Mouse (Mus musculus) myocyte (in vitro differentiated cells): ENCODE data around the gene Rab3gap1.

Experiments
- CEBPB ChIP-seq: IDR thresholded peaks from 2 replicates; pipeline ENCODE4 v1.6.1; 2011; ENCODE audit warnings: mild to moderate bottlenecking, moderate library complexity; ENCODE audit not compliant: poor library complexity, insufficient read depth, severe bottlenecking
- MYOD1 ChIP-seq, 3 experiments: IDR thresholded peaks; one replicate each; pipeline ENCODE4 v1.6.1; 2011; ENCODE audit warnings: control low read depth in 2 of 3, low read depth in 2 of 3, mild to moderate bottlenecking in 2 of 3, moderate library complexity in 1 of 3; ENCODE audit not compliant: insufficient read length in 2 of 3, control insufficient read depth in 1 of 3
- POLR2A ChIP-seq: IDR thresholded peaks from one replicate; pipeline ENCODE4 v1.6.1; 2011; ENCODE audit warnings: low read depth, mild to moderate bottlenecking, control low read depth, moderate library complexity; ENCODE audit not compliant: insufficient read length

GRCm38 (mm10) chr1:127988246-127988645, 119.7 kb downstream of the Rab3gap1 start:
- TF ChIP-seq MYOD1 (IDR thresholded peaks at IDR 0.05; ENCODE audit: control insufficient read depth in 1 of 3, insufficient read length in 2 of 3, low read depth in 2 of 3) (no peak), POLR2A (no peak), CEBPB (no peak)
